Mouse (Mus musculus) lung, postnatal 0 days (tissue): ENCODE measurements around the gene Sult5a1.
A peak's percentile ranks its signal among the peaks of the same experiment; 100 is the strongest.

Experiments used
- CTCF ChIP-seq: IDR thresholded peaks from 2 replicates; pipeline ENCODE4 v1.5.1; 2016; ENCODE audit warnings: antibody characterized with exemption, mild to moderate bottlenecking
- EP300 ChIP-seq: IDR thresholded peaks from 2 replicates; pipeline ENCODE4 v1.6.1; 2016; ENCODE audit warnings: antibody characterized with exemption, mild to moderate bottlenecking, control low read depth

- TF ChIP-seq CTCF (peak; percentile 70), EP300 (no peak)
Measured at GRCm38 (mm10) chr8:123106531-123106930, 51.6 kb downstream of the Sult5a1 start.
